Mouse (Mus musculus) urinary bladder, adult 2 months (tissue): ENCODE measurements around the gene Vmn1r107. TPM values are rescaled to one million over a fixed set of nuclear protein-coding genes. Genes with fewer than 3 reads are reported as not detected.
"Not testable (repeated sequence)": the region's sequence is repeated elsewhere in the genome, so short reads cannot be mapped to it uniquely, and the experiment has no call there.

Experiments
- DNase-seq: peaks from one replicate; pipeline ENCODE4 v3.0.0; 2022; ENCODE audit warnings: low spot score
- polyA plus RNA-seq: library from polyadenylated mRNA; depleted of rRNA; stranded (reverse); fragments of >200 nt; gene quantifications from 2 replicates; pipeline ENCODE4 v1.2.3, GENCODE M21; 2012; rRNA removed

The Vmn1r107 gene
- polyA plus RNA-seq, result not detected in 2 replicates

DNA sequence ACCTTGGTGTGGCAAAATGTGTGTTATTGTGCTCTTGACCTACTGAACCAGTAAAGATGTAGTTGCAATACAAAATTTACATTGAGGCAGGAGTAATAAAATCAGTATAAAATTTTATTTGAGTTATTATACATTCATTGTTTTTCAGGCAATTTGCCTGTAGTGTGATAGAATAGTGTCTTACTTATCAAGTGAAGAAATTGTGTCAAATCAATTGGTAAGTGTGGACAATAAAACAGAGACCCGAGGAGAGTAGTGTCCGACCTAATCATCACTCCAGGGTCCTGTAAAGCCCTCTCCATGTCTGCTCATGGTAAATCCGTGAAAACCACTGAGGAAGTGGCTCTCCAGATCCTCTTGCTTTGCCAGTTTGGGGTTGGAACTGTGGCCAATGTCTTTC lies at the start of gene Vmn1r107:
TSS of gene Vmn1r107 (plus strand) at position 301 of the 400 bp plus-strand sequence.
- not testable (repeated sequence) for DNase-seq

DNA sequence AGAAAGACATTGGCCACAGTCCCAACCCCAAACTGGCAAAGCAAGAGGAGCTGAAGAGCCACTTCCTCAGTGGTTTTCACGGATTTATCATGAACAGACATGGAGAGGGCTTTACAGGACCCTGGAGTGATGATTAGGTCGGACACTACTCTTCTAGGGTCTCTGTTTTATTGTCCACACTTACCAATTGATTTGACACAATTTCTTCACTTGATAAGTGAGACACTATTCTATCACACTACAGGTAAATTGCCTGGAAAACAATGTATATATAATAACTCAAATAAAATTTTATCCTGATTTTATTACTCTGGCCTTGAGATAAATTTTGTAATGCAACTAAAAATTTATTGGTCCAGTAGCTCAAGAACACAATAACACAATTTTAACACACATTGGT lies 34.4 kb downstream of the Vmn1r107 start, which contains the start of gene Vmn1r111:
TSS of gene Vmn1r111 (minus strand) at position 101 of the 400 bp plus-strand sequence.
- not testable (repeated sequence) for DNase-seq

Other genes with a start within 250 kb of the Vmn1r107 start
- not detected in 2 replicates for gene Vmn1r101, start 226.3 kb upstream of the Vmn1r107 start, polyA plus RNA-seq
- not detected in 2 replicates for gene Gm10670, start 194.0 kb upstream of the Vmn1r107 start, polyA plus RNA-seq
- not detected in 2 replicates for gene Vmn1r103, start 158.4 kb upstream of the Vmn1r107 start, polyA plus RNA-seq
- not detected in 2 replicates for gene Vmn1r104, start 135.1 kb upstream of the Vmn1r107 start, polyA plus RNA-seq
- not detected in 2 replicates for gene Gm5726, start 123.2 kb upstream of the Vmn1r107 start, polyA plus RNA-seq
- not detected in 2 replicates for gene Gm4141, start 92.7 kb upstream of the Vmn1r107 start, polyA plus RNA-seq
- gene Gm4513, start 69.9 kb upstream of the Vmn1r107 start, polyA plus RNA-seq, result not detected in 2 replicates
- gene Vmn1r111, start 34.3 kb downstream of the Vmn1r107 start, polyA plus RNA-seq, result not detected in 2 replicates
- not detected in 2 replicates for gene Gm10668, start 61.7 kb downstream of the Vmn1r107 start, polyA plus RNA-seq
- gene Vmn1r112, start 102.3 kb downstream of the Vmn1r107 start, polyA plus RNA-seq, result not detected in 2 replicates
- not detected in 2 replicates for gene Vmn1r113, start 118.4 kb downstream of the Vmn1r107 start, polyA plus RNA-seq
- not detected in 2 replicates for gene Vmn1r114, start 143.3 kb downstream of the Vmn1r107 start, polyA plus RNA-seq
- gene Vmn1r115, start 176.1 kb downstream of the Vmn1r107 start, polyA plus RNA-seq, result not detected in 2 replicates
- not detected in 2 replicates for gene Vmn1r116, start 203.3 kb downstream of the Vmn1r107 start, polyA plus RNA-seq
- not detected in 2 replicates for gene Vmn1r117, start 215.2 kb downstream of the Vmn1r107 start, polyA plus RNA-seq
- gene Vmn1r118, start 243.4 kb downstream of the Vmn1r107 start, polyA plus RNA-seq, result not detected in 2 replicates